Mouse (Mus musculus): ENCODE measurements around the gene Acaca.
A peak's percentile ranks its signal among the peaks of the same experiment; 100 is the strongest.

Acaca gene

GRCm38 (mm10) chr11:84128943-84129798, at the start of gene Acaca, which contains the start of gene Tada2a:
TSS of gene Acaca (plus strand) at chr11:84129672.
TSS of gene Tada2a (minus strand) at chr11:84129600.
- peak; percentile 73 for DNase-seq

GRCm38 (mm10) chr11:84079887-84080286, 49.6 kb upstream of the Acaca start:
- no peak for DNase-seq

GRCm38 (mm10) chr11:84080327-84080726, 49.1 kb upstream of the Acaca start:
- DNase-seq: no peak

- DNase-seq: no peak
Observed at GRCm38 (mm10) chr11:84081901-84082300, 47.6 kb upstream of the Acaca start.

- no peak for DNase-seq
Observed at GRCm38 (mm10) chr11:84090572-84090971, 38.9 kb upstream of the Acaca start.

GRCm38 (mm10) chr11:84095084-84095483, 34.4 kb upstream of the Acaca start:
- no peak for DNase-seq

GRCm38 (mm10) chr11:84097251-84097998, 32.0 kb upstream of the Acaca start:
- DNase-seq: no peak

- DNase-seq: no peak
Observed at GRCm38 (mm10) chr11:84101182-84101581, 28.3 kb upstream of the Acaca start.

- no peak for DNase-seq
Observed at GRCm38 (mm10) chr11:84104036-84104435, 25.4 kb upstream of the Acaca start.

- DNase-seq: no peak
Observed at GRCm38 (mm10) chr11:84107137-84107536, 22.3 kb upstream of the Acaca start.

GRCm38 (mm10) chr11:84113623-84114022, 15.8 kb upstream of the Acaca start:
- no peak for DNase-seq

GRCm38 (mm10) chr11:84115646-84116045, 13.8 kb upstream of the Acaca start:
- DNase-seq: no peak

GRCm38 (mm10) chr11:84116221-84116620, 13.3 kb upstream of the Acaca start:
- no peak for DNase-seq

GRCm38 (mm10) chr11:84117431-84117830, 12.0 kb upstream of the Acaca start:
- no peak for DNase-seq

- no peak for DNase-seq
Observed at GRCm38 (mm10) chr11:84121051-84121956, 8.2 kb upstream of the Acaca start.

- DNase-seq: no peak
Observed at GRCm38 (mm10) chr11:84127977-84128376, 1.5 kb upstream of the Acaca start.

GRCm38 (mm10) chr11:84129799-84130185, 320 bp downstream of the Acaca start:
- DNase-seq: no peak

GRCm38 (mm10) chr11:84134331-84134860, 4.9 kb downstream of the Acaca start:
- no peak for DNase-seq

GRCm38 (mm10) chr11:84136453-84136852, 7.0 kb downstream of the Acaca start:
- no peak for DNase-seq

GRCm38 (mm10) chr11:84141752-84142151, 12.3 kb downstream of the Acaca start:
- peak; percentile 86 for DNase-seq

- no peak for DNase-seq
Observed at GRCm38 (mm10) chr11:84145201-84145798, 15.8 kb downstream of the Acaca start.

GRCm38 (mm10) chr11:84146081-84146480, 16.6 kb downstream of the Acaca start:
- DNase-seq: peak; percentile 54

Measured in kidney, adult 9 months (tissue).